Mouse (Mus musculus) lung, adult 2 months (tissue): ENCODE measurements at regions not wholly inside any gene's neighbourhood (a gene's known extent, or its start where the extent isn't known, plus 50 kb on each side); places are given as distances from the start of the nearest gene placed in this dataset.

Experiments
- CTCF ChIP-seq: fragments of 200-500 bp; IDR thresholded peaks from 2 replicates; pipeline ENCODE4 v1.5.1; 2011; ENCODE audit warnings: mild to moderate bottlenecking, low read length, control low read depth; ENCODE audit not compliant: insufficient read depth
- POLR2A ChIP-seq: fragments of 200-500 bp; IDR thresholded peaks from 2 replicates; pipeline ENCODE4 v1.6.1; 2011; ENCODE audit warnings: low read depth, mild to moderate bottlenecking, control low read depth, low read length, borderline replicate concordance; ENCODE audit errors: extremely low read depth

- no peak for TF ChIP-seq CTCF
- TF ChIP-seq POLR2A: no peak
Measured at GRCm38 (mm10) chr3:120946906-120947305, 224.6 kb downstream of the Rwdd3 start.
